Mouse (Mus musculus) CH12.LX (cell line): ENCODE results near the gene Rps27l. TPM values are rescaled to one million over a fixed set of nuclear protein-coding genes. Genes with fewer than 3 reads are reported as not detected.

ENCODE experiments used
- DNase-seq: peaks from one replicate; pipeline ENCODE4 v3.0.0-alpha.2; 2013; ENCODE audit errors: extremely low read depth
- H3K27ac ChIP-seq: 2 replicates; pipeline ENCODE4 v1.5.1; 2012; ENCODE audit warnings: low read depth, mild to moderate bottlenecking, control low read depth, moderate library complexity; ENCODE audit not compliant: insufficient read depth
- H3K27me3 ChIP-seq: replicated peaks from 2 replicates; pipeline ENCODE3; 2012; ENCODE audit warnings: inconsistent platforms
- H3K36me3 ChIP-seq, 2 experiments: replicated peaks in 1 of 2; 2 replicates each; pipeline versions ENCODE3 to v1.6.1; 2012; ENCODE audit warnings: inconsistent platforms in 1 of 2, low read length in 1 of 2, mild to moderate bottlenecking in 1 of 2, mixed read lengths in 1 of 2, moderate library complexity in 1 of 2; ENCODE audit not compliant: control insufficient read depth in 1 of 2, insufficient read depth in 1 of 2
- H3K4me1 ChIP-seq, 2 experiments: 2 replicates each; pipeline ENCODE4 v1.6.1; 2012; ENCODE audit warnings: inconsistent platforms in 1 of 2, moderate library complexity in 1 of 2; ENCODE audit not compliant: insufficient read depth in 2 of 2, control insufficient read depth in 1 of 2
- H3K4me2 ChIP-seq: 2 replicates; pipeline ENCODE4 v1.6.1; 2012; ENCODE audit warnings: low read depth, mild to moderate bottlenecking, control low read depth; ENCODE audit not compliant: poor library complexity, insufficient read depth, severe bottlenecking
- H3K4me3 ChIP-seq, 3 experiments: fragments of 150-350 bp in 1 of 3; sonication (generic) in 1 of 3; replicated peaks in 1 of 3; 2 replicates each; pipeline versions ENCODE3 to v1.5.1; 2011 to 2012; ENCODE audit warnings: low read depth in 2 of 3, low read length in 2 of 3, mild to moderate bottlenecking in 2 of 3, moderate library complexity in 2 of 3, control low read depth in 1 of 3, improper control_type of control experiment in 1 of 3, inconsistent platforms in 1 of 3, mixed read lengths in 1 of 3; ENCODE audit not compliant: poor library complexity in 1 of 3
- H3K79me2 ChIP-seq: replicated peaks from 2 replicates; pipeline ENCODE4 v1.6.1; 2012; ENCODE audit warnings: mild to moderate bottlenecking, moderate library complexity; ENCODE audit not compliant: control insufficient read depth, poor library complexity, insufficient read depth, severe bottlenecking; ENCODE audit errors: extremely low read depth
- H3K9ac ChIP-seq: 2 replicates; pipeline ENCODE4 v1.6.1; 2012; ENCODE audit warnings: low read depth, mild to moderate bottlenecking, control low read depth, moderate library complexity; ENCODE audit not compliant: insufficient read depth
- H3K9me3 ChIP-seq: replicated peaks from 2 replicates; pipeline ENCODE3; 2012; ENCODE audit warnings: low read length, inconsistent platforms, mixed read lengths
- BHLHE40 ChIP-seq: IDR thresholded peaks from 2 replicates; pipeline ENCODE4 v1.6.1; 2011; ENCODE audit warnings: mild to moderate bottlenecking, low read depth, low read length, improper control_type of control experiment
- CHD1 ChIP-seq: IDR thresholded peaks from 2 replicates; pipeline ENCODE4 v1.6.1; 2012; ENCODE audit warnings: low read depth, low read length, improper control_type of control experiment, inconsistent platforms
- CTCF ChIP-seq, 2 experiments: IDR thresholded peaks in 1 of 2; conservative IDR thresholded peaks in 1 of 2; 2 replicates each; pipeline ENCODE4 v1.5.1; 2011 to 2012; ENCODE audit warnings: low read depth in 2 of 2, low read length in 2 of 2, improper control_type of control experiment in 1 of 2, inconsistent platforms in 1 of 2, mild to moderate bottlenecking in 1 of 2, moderate library complexity in 1 of 2
- E2F4 ChIP-seq: IDR thresholded peaks from 2 replicates; pipeline ENCODE4 v1.6.1; 2011; ENCODE audit warnings: low read depth, low read length, improper control_type of control experiment; ENCODE audit not compliant: insufficient replicate concordance
- ELF1 ChIP-seq: IDR thresholded peaks from 2 replicates; pipeline ENCODE4 v1.6.1; 2014; ENCODE audit warnings: low read depth, mild to moderate bottlenecking, inconsistent platforms, low read length, improper control_type of control experiment
- EP300 ChIP-seq: IDR thresholded peaks from 2 replicates; pipeline ENCODE4 v1.6.1; 2011; ENCODE audit warnings: low read length, improper control_type of control experiment
- GABPA ChIP-seq: IDR thresholded peaks from 2 replicates; pipeline ENCODE4 v1.6.1; 2012; ENCODE audit warnings: low read depth, low read length, improper control_type of control experiment, inconsistent platforms; ENCODE audit not compliant: insufficient replicate concordance
- IRF4 ChIP-seq: IDR thresholded peaks from 2 replicates; pipeline ENCODE4 v1.6.1; 2014; ENCODE audit warnings: low read depth, mild to moderate bottlenecking, inconsistent platforms, low read length, improper control_type of control experiment
- JUN ChIP-seq: IDR thresholded peaks from 2 replicates; pipeline ENCODE4 v1.6.1; 2011; ENCODE audit warnings: low read depth, mild to moderate bottlenecking, low read length, improper control_type of control experiment, moderate library complexity; ENCODE audit not compliant: insufficient read depth
- KAT2A ChIP-seq: IDR thresholded peaks from 2 replicates; pipeline ENCODE4 v1.6.1; 2012; ENCODE audit warnings: low read length, improper control_type of control experiment, inconsistent platforms; ENCODE audit not compliant: insufficient replicate concordance
- MAFK ChIP-seq: IDR thresholded peaks from 2 replicates; pipeline ENCODE4 v1.6.1; 2011; ENCODE audit warnings: low read length, improper control_type of control experiment; ENCODE audit not compliant: insufficient replicate concordance
- MAX ChIP-seq: IDR thresholded peaks from 2 replicates; pipeline ENCODE4 v1.6.1; 2011; ENCODE audit warnings: low read length, improper control_type of control experiment
- MAZ ChIP-seq: IDR thresholded peaks from 2 replicates; pipeline ENCODE4 v1.6.1; 2012; ENCODE audit warnings: low read depth, mild to moderate bottlenecking, inconsistent platforms, low read length, improper control_type of control experiment, moderate library complexity
- MYC ChIP-seq: IDR thresholded peaks from 2 replicates; pipeline ENCODE4 v1.6.1; 2011; ENCODE audit warnings: low read depth, mild to moderate bottlenecking, improper control_type of control experiment, low read length
- NELFE ChIP-seq: IDR thresholded peaks from 2 replicates; pipeline ENCODE4 v1.6.1; 2011; ENCODE audit warnings: low read depth, low read length, improper control_type of control experiment
- NRF1 ChIP-seq: IDR thresholded peaks from 2 replicates; pipeline ENCODE4 v1.6.1; 2014; ENCODE audit warnings: low read depth, mild to moderate bottlenecking, inconsistent platforms, low read length, improper control_type of control experiment, moderate library complexity
- POLR2AphosphoS2 ChIP-seq: IDR thresholded peaks from 2 replicates; pipeline ENCODE4 v1.6.1; 2011; ENCODE audit warnings: low read depth, low read length, improper control_type of control experiment
- RAD21 ChIP-seq: IDR thresholded peaks from 2 replicates; pipeline ENCODE4 v1.6.1; 2011; ENCODE audit warnings: low read depth, mild to moderate bottlenecking, low read length, improper control_type of control experiment, moderate library complexity
- SIN3A ChIP-seq: IDR thresholded peaks from 2 replicates; pipeline ENCODE4 v1.6.1; 2012; ENCODE audit warnings: low read length, improper control_type of control experiment, inconsistent platforms
- SMC3 ChIP-seq: IDR thresholded peaks from 2 replicates; pipeline ENCODE4 v1.6.1; 2011; ENCODE audit warnings: low read depth, low read length, improper control_type of control experiment
- TBP ChIP-seq: conservative IDR thresholded peaks from 2 replicates; pipeline ENCODE4 v1.6.1; 2011; ENCODE audit warnings: low read depth, low read length, improper control_type of control experiment
- USF1 ChIP-seq: IDR thresholded peaks from 2 replicates; pipeline ENCODE4 v1.6.1; 2014; ENCODE audit warnings: low read depth, mild to moderate bottlenecking, inconsistent platforms, low read length, improper control_type of control experiment
- USF2 ChIP-seq: conservative IDR thresholded peaks from 2 replicates; pipeline ENCODE4 v1.6.1; 2011; ENCODE audit warnings: low read depth, low read length, improper control_type of control experiment
- ZC3H11A ChIP-seq: IDR thresholded peaks from 2 replicates; pipeline ENCODE4 v1.6.1; 2012; ENCODE audit warnings: low read depth, mild to moderate bottlenecking, inconsistent platforms, low read length, improper control_type of control experiment
- ZKSCAN1 ChIP-seq: IDR thresholded peaks from 2 replicates; pipeline ENCODE4 v1.6.1; 2012; ENCODE audit warnings: low read depth, inconsistent platforms, low read length, improper control_type of control experiment, borderline replicate concordance
- ZMIZ1 ChIP-seq: IDR thresholded peaks from 2 replicates; pipeline ENCODE4 v1.6.1; 2012; ENCODE audit warnings: low read depth, mild to moderate bottlenecking, inconsistent platforms, low read length, improper control_type of control experiment
- ZNF384 ChIP-seq: IDR thresholded peaks from 2 replicates; pipeline ENCODE4 v1.6.1; 2012; ENCODE audit warnings: low read depth, low read length, improper control_type of control experiment, inconsistent platforms
- dilution Hi-C: fragments of 300-500 bp; cut with MboI; formaldehyde crosslinking; loops from 2 replicates; pipeline ENCODE4 v1.14.3; 2020; ENCODE audit warnings: low sequenced_read_pairs; ENCODE audit not compliant: extremely low pct_unique_long_range_greater_than_20kb, extremely low pct_ligation_motif_present
- in situ Hi-C: fragments of 300-500 bp; cut with MboI; formaldehyde crosslinking; loops from 3 replicates; pipeline ENCODE4 v1.14.3; 2019; ENCODE audit warnings: low sequenced_read_pairs, low pct_ligation_motif_present, low pct_unique_long_range_greater_than_20kb, mixed read lengths
- polyA plus RNA-seq: library from polyadenylated mRNA; unstranded; fragments of >175 nt; gene quantifications from 2 replicates; pipeline ENCODE4 v1.2.1, GENCODE M21; 2012; ENCODE audit warnings: low read depth; ENCODE audit not compliant: insufficient read length
- total RNA-seq, 2 experiments: library from RNA; depleted of rRNA; stranded (reverse); fragments of 300-350 nt in 1 of 2; fragments of >200 nt in 1 of 2; gene quantifications; 2 replicates each; pipeline ENCODE4 v1.2.3; 2012 to 2014

Gene Rps27l
- total and polyA plus RNA-seq, 3 experiments, result 593 to 1,755 (median 694) TPM

- Histone ChIP-seq H3K4me3 (no peak overlapping the region), H3K36me3 (peaks cover 4 to 33% of the 10 kb centered on the region in 2 experiments), H3K79me2 (peaks cover 55% of the 10 kb centered on the region), H3K27ac (peak overlapping the region; percentile 28; the same call in 1 of the 2 replicates), H3K9me3 (no peaks in the 10 kb centered on the region), H3K9ac (peak overlapping the region; percentile 47), H3K27me3 (no peaks in the 10 kb centered on the region)
- in situ Hi-C loops, result no loop called here
- DNase-seq, result no peak
- TF ChIP-seq TBP (0 out of 2 replicates have a peak, but pooled peaks have one; percentile 5), ELF1 (0 out of 2 replicates have a peak, but pooled peaks have one; percentile 31), POLR2AphosphoS2 (no peak), USF2 (no peak), IRF4 (0 out of 2 replicates have a peak, but pooled peaks have one; percentile 12), SIN3A (0 out of 2 replicates have a peak, but pooled peaks have one; percentile 14)
- TF ChIP-seq, all 38 proteins: peak for 4
- Histone ChIP-seq H3K4me1 (peaks cover 14 to 59% of the 10 kb centered on the region in 2 experiments), H3K4me2 (peak overlapping the region; percentile 63)
- dilution Hi-C loops, result no loop called here
These were observed 29.8 kb upstream of the Rps27l start for GRCm38 (mm10) chr9:66915869-66916785.

GRCm38 (mm10) chr9:66917216-66917891, 28.5 kb upstream of the Rps27l start:
- in situ Hi-C loops, result no loop called here
- peaks cover 3% of the 10 kb centered on the region for H3K27me3 ChIP-seq
- H3K27ac ChIP-seq, result 0 out of 2 replicates have a peak overlapping the region, but pooled peaks have one; percentile 10
- peaks cover 51% of the 10 kb centered on the region for H3K79me2 ChIP-seq
- H3K4me2 ChIP-seq, result peak overlapping the region; percentile 63
- peak overlapping the region; percentile 47; the same call in 1 of the 2 replicates for H3K9ac ChIP-seq
- H3K36me3 ChIP-seq, result peaks cover 4 to 25% of the 10 kb centered on the region in 2 experiments
- dilution Hi-C loops, result no loop called here
- H3K9me3 ChIP-seq, result peaks cover 3% of the 10 kb centered on the region
- H3K4me1 ChIP-seq, result peaks cover 14 to 55% of the 10 kb centered on the region in 2 experiments
- DNase-seq, result no peak
- no peak overlapping the region for H3K4me3 ChIP-seq
- TF ChIP-seq BHLHE40, result peak; percentile 57; the same call in 1 of the 2 replicates
- TF ChIP-seq USF1, result no peak
- TF ChIP-seq MAX, result no peak; the same call in 1 of the 2 replicates
- TF ChIP-seq RAD21, result no peak
- TF ChIP-seq EP300, result peak; percentile 47; the same call in 1 of the 2 replicates
- TF ChIP-seq ZKSCAN1, result no peak
- TF ChIP-seq POLR2AphosphoS2, result no peak
- TF ChIP-seq ELF1, result no peak
- no peak for TF ChIP-seq USF2
- TF ChIP-seq ZNF384, result peak; percentile 59; the same call in 1 of the 2 replicates
- TF ChIP-seq CHD1, result peak; percentile 68; the same call in 1 of the 2 replicates
- no peak for TF ChIP-seq MAZ
- TF ChIP-seq E2F4, result no peak
- no peak for TF ChIP-seq GABPA
- TF ChIP-seq CTCF (conservative IDR thresholded peaks at IDR 0.05 in 1 of 2, IDR thresholded peaks at IDR 0.05 in 1 of 2; ENCODE audit: low read depth in 2 of 2, low read length in 2 of 2), result no peak
- no peak for TF ChIP-seq KAT2A
- no peak for TF ChIP-seq JUN
- TF ChIP-seq NRF1, result no peak
- no peak for TF ChIP-seq NELFE
- TF ChIP-seq ZMIZ1, result no peak
- TF ChIP-seq IRF4, result 0 out of 2 replicates have a peak, but pooled peaks have one; percentile 27
- peak; percentile 4; the same call in 1 of the 2 replicates for TF ChIP-seq MAFK
- no peak for TF ChIP-seq MYC
- TF ChIP-seq ZC3H11A, result no peak
- no peak for TF ChIP-seq SMC3
- no peak; the same call in 1 of the 2 replicates for TF ChIP-seq SIN3A
